Mouse (Mus musculus): ENCODE data around the gene Coq10b.
"Not testable (repeated sequence)": the region's sequence is repeated elsewhere in the genome, so short reads cannot be mapped to it uniquely, and the experiment has no call there.

Gene Coq10b

GRCm38 (mm10) chr1:55052355-55052953 lies at the start of gene Coq10b:
Gene Coq10b, plus strand, starts transcription at chr1:55052770.
- in situ Hi-C loops (cut with MboI, MseI) = no loop called here

- in situ Hi-C loops (cut with MboI, MseI) = not testable (repeated sequence)
These were observed 44.3 kb upstream of the Coq10b start for GRCm38 (mm10) chr1:55008313-55008712.

- in situ Hi-C loops (cut with MboI, MseI) = no loop called here
These were observed 40.1 kb upstream of the Coq10b start for GRCm38 (mm10) chr1:55012513-55012912.

GRCm38 (mm10) chr1:55021907-55022306 lies 30.7 kb upstream of the Coq10b start:
- in situ Hi-C loops (cut with MboI, MseI) = loop anchor here (5.0 to 10.0 kb wide), 2 partner anchors 35 to 1237 kb away; partner anchors contain the start of gene Stk17b

GRCm38 (mm10) chr1:55025656-55026430 lies 26.7 kb upstream of the Coq10b start:
- in situ Hi-C loops (cut with MboI, MseI) = loop anchor here (5.0 to 10.0 kb wide), 2 partner anchors 61 to 1241 kb away; partner anchors contain the start of genes Hspd1, Hspe1 and Stk17b

- in situ Hi-C loops (cut with MboI, MseI) = loop anchor here (5.0 to 10.0 kb wide), 2 partner anchors 61 to 1242 kb away; partner anchors contain the start of genes Hspd1, Hspe1 and Stk17b
These were observed 25.9 kb upstream of the Coq10b start for GRCm38 (mm10) chr1:55026444-55027252.

- in situ Hi-C loops (cut with MboI, MseI) = loop anchor here (5.0 to 10.0 kb wide), 2 partner anchors 60 to 1243 kb away; partner anchors contain the start of genes Hspd1, Hspe1 and Stk17b
These were observed 25.2 kb upstream of the Coq10b start, which contains the start of gene Sf3b1 for GRCm38 (mm10) chr1:55027253-55027801. Gene Sf3b1, minus strand, starts transcription at chr1:55027481.

GRCm38 (mm10) chr1:55027966-55028365 lies 24.6 kb upstream of the Coq10b start:
- in situ Hi-C loops (cut with MboI, MseI) = loop anchor here (5.0 to 10.0 kb wide), 2 partner anchors 59 to 1243 kb away; partner anchors contain the start of genes Hspd1, Hspe1 and Stk17b

GRCm38 (mm10) chr1:55028512-55029249 lies 23.9 kb upstream of the Coq10b start:
- in situ Hi-C loops (cut with MboI, MseI) = loop anchor here (5.0 to 10.0 kb wide), 2 partner anchors 59 to 1244 kb away; partner anchors contain the start of genes Hspd1, Hspe1 and Stk17b

- in situ Hi-C loops (cut with MboI, MseI) = loop anchor here (5.0 to 10.0 kb wide), 2 partner anchors 58 to 1245 kb away; partner anchors contain the start of genes Hspd1, Hspe1 and Stk17b
These were observed 23.1 kb upstream of the Coq10b start for GRCm38 (mm10) chr1:55029446-55029845.

GRCm38 (mm10) chr1:55031026-55031779 lies 21.4 kb upstream of the Coq10b start:
- in situ Hi-C loops (cut with MboI, MseI) = no loop called here

- in situ Hi-C loops (cut with MboI, MseI) = no loop called here
These were observed 12.6 kb upstream of the Coq10b start for GRCm38 (mm10) chr1:55039944-55040343.

GRCm38 (mm10) chr1:55041691-55042090 lies 10.9 kb upstream of the Coq10b start:
- in situ Hi-C loops (cut with MboI, MseI) = no loop called here

GRCm38 (mm10) chr1:55042246-55042645 lies 10.3 kb upstream of the Coq10b start:
- in situ Hi-C loops (cut with MboI, MseI) = no loop called here

GRCm38 (mm10) chr1:55043164-55043563 lies 9.4 kb upstream of the Coq10b start:
- in situ Hi-C loops (cut with MboI, MseI) = no loop called here

- in situ Hi-C loops (cut with MboI, MseI) = no loop called here
These were observed 3.6 kb upstream of the Coq10b start for GRCm38 (mm10) chr1:55048841-55049587.

GRCm38 (mm10) chr1:55051671-55052070 lies 899 bp upstream of the Coq10b start:
- in situ Hi-C loops (cut with MboI, MseI) = no loop called here

GRCm38 (mm10) chr1:55053005-55053404 lies 435 bp downstream of the Coq10b start:
- in situ Hi-C loops (cut with MboI, MseI) = no loop called here

- in situ Hi-C loops (cut with MboI, MseI) = no loop called here
These were observed 1.0 kb downstream of the Coq10b start for GRCm38 (mm10) chr1:55053596-55053995.
